Mouse (Mus musculus): ENCODE data around the gene Fbxl17. TPM values are rescaled to one million over a fixed set of nuclear protein-coding genes. Genes with fewer than 3 reads are reported as not detected.

The Fbxl17 gene
- polyA plus RNA-seq, 1 experiment from 2014 or later, result 9.0 TPM

- DNase-seq (no peak), ATAC-seq (ENCODE audit: insufficient read depth) (no peak)
- no peak overlapping the region for H3K4me3 ChIP-seq (ENCODE audit: low read depth, low read length)
- H3K9me3 ChIP-seq (ENCODE audit: low read depth, low read length), result no peaks in the 10 kb centered on the region
- no peak overlapping the region for H3K9ac ChIP-seq
- WGBS, result 84% methylated on average over 3 of the region's 3 CpGs
- TF ChIP-seq CTCF (IDR thresholded peaks at IDR 0.05; ENCODE audit: low read depth), result no peak
- no peak overlapping the region for H3K27ac ChIP-seq (ENCODE audit: low read depth)
- no peaks in the 10 kb centered on the region for H3K27me3 ChIP-seq (ENCODE audit: insufficient read depth, low read length)
- H3K4me2 ChIP-seq, result no peak overlapping the region
- H3K4me1 ChIP-seq (ENCODE audit: insufficient read depth), result no peaks in the 10 kb centered on the region
- no peaks in the 10 kb centered on the region for H3K36me3 ChIP-seq (ENCODE audit: insufficient read depth)
Observed at GRCm38 (mm10) chr17:63086526-63086925, 413.3 kb downstream of the Fbxl17 start.

- Histone ChIP-seq H3K27me3 (ENCODE audit: insufficient read depth, low read length) (no peaks in the 10 kb centered on the region), H3K4me1 (ENCODE audit: insufficient read depth) (no peaks in the 10 kb centered on the region), H3K9ac (no peak overlapping the region), H3K9me3 (ENCODE audit: low read depth, low read length) (no peaks in the 10 kb centered on the region), H3K4me3 (ENCODE audit: low read depth, low read length) (no peak overlapping the region), H3K27ac (ENCODE audit: low read depth) (no peak overlapping the region), H3K36me3 (ENCODE audit: insufficient read depth) (no peaks in the 10 kb centered on the region), H3K4me2 (no peak overlapping the region)
- WGBS, result 84% methylated on average over 6 of the region's 6 CpGs
- DNase-seq (no peak), ATAC-seq (ENCODE audit: insufficient read depth) (no peak)
- TF ChIP-seq CTCF (IDR thresholded peaks at IDR 0.05; ENCODE audit: low read depth), result no peak
Observed at GRCm38 (mm10) chr17:63085227-63085626, 414.6 kb downstream of the Fbxl17 start.

DNA sequence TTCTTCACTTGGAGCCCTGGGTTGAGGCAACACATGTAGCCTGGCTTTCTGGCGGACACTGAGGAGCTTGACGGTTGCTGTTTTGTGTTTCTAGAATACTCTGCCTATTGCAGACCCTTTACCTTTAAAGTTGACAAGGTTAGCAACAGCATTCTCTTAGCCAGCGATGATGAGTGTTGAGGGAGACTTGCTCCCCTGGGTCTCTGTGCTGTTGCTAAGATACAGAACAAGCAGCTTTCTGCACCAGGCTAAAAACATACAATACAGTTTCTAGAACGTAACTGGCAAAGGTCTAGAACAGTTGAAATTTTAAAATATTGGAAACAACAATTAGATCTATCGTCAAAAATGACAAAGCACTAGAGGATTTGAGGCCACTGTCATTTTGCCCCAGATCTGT lies 420.7 kb downstream of the Fbxl17 start:
- Histone ChIP-seq H3K9ac (no peak overlapping the region), H3K36me3 (ENCODE audit: insufficient read depth) (no peaks in the 10 kb centered on the region), H3K27ac (ENCODE audit: low read depth) (no peak overlapping the region), H3K27me3 (ENCODE audit: insufficient read depth, low read length) (no peaks in the 10 kb centered on the region), H3K9me3 (ENCODE audit: low read depth, low read length) (no peaks in the 10 kb centered on the region), H3K4me1 (ENCODE audit: insufficient read depth) (peaks cover 3% of the 10 kb centered on the region; the same call in 1 of the 2 replicates), H3K4me3 (ENCODE audit: low read depth, low read length) (no peak overlapping the region), H3K4me2 (no peak overlapping the region)
- DNase-seq, result no peak
- TF ChIP-seq CTCF (IDR thresholded peaks at IDR 0.05; ENCODE audit: low read depth), result no peak
- ATAC-seq (ENCODE audit: insufficient read depth), result no peak
- WGBS, result 74% methylated on average over 5 of the region's 5 CpGs

GRCm38 (mm10) chr17:63077509-63077908 lies 422.3 kb downstream of the Fbxl17 start:
- Histone ChIP-seq H3K9me3 (ENCODE audit: low read depth, low read length) (no peaks in the 10 kb centered on the region), H3K4me2 (no peak overlapping the region), H3K9ac (no peak overlapping the region), H3K27me3 (ENCODE audit: insufficient read depth, low read length) (no peaks in the 10 kb centered on the region), H3K4me1 (ENCODE audit: insufficient read depth) (peaks cover 3% of the 10 kb centered on the region; the same call in 1 of the 2 replicates), H3K4me3 (ENCODE audit: low read depth, low read length) (no peak overlapping the region), H3K36me3 (ENCODE audit: insufficient read depth) (no peaks in the 10 kb centered on the region), H3K27ac (ENCODE audit: low read depth) (no peak overlapping the region)
- ATAC-seq (ENCODE audit: insufficient read depth) (peak; percentile 70), DNase-seq (peak; percentile 58)
- TF ChIP-seq CTCF (IDR thresholded peaks at IDR 0.05; ENCODE audit: low read depth), result no peak
- 44% methylated on average over 5 of the region's 5 CpGs for WGBS

GRCm38 (mm10) chr17:63076661-63077060 lies 423.2 kb downstream of the Fbxl17 start:
- H3K27me3 ChIP-seq (ENCODE audit: insufficient read depth, low read length), result no peaks in the 10 kb centered on the region
- H3K9ac ChIP-seq, result no peak overlapping the region
- no peak overlapping the region for H3K4me2 ChIP-seq
- peak; percentile 19 for DNase-seq
- WGBS, result 25% methylated on average over 8 of the region's 8 CpGs
- no peaks in the 10 kb centered on the region for H3K36me3 ChIP-seq (ENCODE audit: insufficient read depth)
- ATAC-seq (ENCODE audit: insufficient read depth), result no peak
- no peak for TF ChIP-seq CTCF (IDR thresholded peaks at IDR 0.05; ENCODE audit: low read depth)
- no peaks in the 10 kb centered on the region for H3K9me3 ChIP-seq (ENCODE audit: low read depth, low read length)
- H3K4me3 ChIP-seq (ENCODE audit: low read depth, low read length), result no peak overlapping the region
- peaks cover 3% of the 10 kb centered on the region; the same call in 1 of the 2 replicates for H3K4me1 ChIP-seq (ENCODE audit: insufficient read depth)
- H3K27ac ChIP-seq (ENCODE audit: low read depth), result 0 out of 2 replicates have a peak overlapping the region, but pooled peaks have one; percentile 27

DNA sequence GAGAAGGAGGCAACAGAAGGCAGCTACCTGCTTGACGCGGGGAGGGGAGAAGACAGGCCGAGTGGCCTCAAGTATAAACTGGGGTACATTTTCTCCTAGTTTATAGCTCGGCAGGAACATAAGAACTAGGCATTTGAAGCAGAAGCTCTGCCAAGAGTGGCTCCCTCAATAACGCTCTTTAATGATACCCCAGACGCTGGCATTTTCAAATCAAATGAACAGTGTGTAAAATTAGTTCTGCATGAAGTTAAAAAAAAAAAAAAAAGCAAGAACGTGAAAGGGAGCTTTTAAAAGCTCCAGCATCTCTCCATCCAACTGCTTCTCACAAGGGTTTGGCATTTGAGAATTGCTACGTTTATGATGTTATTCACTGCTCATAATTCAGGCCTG lies 423.8 kb downstream of the Fbxl17 start:
- no peak for TF ChIP-seq CTCF (IDR thresholded peaks at IDR 0.05; ENCODE audit: low read depth)
- no peak overlapping the region for H3K9ac ChIP-seq
- no peaks in the 10 kb centered on the region for H3K27me3 ChIP-seq (ENCODE audit: insufficient read depth, low read length)
- no peak overlapping the region for H3K4me3 ChIP-seq (ENCODE audit: low read depth, low read length)
- no peak for ATAC-seq (ENCODE audit: insufficient read depth)
- DNase-seq, result peak; percentile 33
- no peak overlapping the region for H3K27ac ChIP-seq (ENCODE audit: low read depth)
- H3K9me3 ChIP-seq (ENCODE audit: low read depth, low read length), result no peaks in the 10 kb centered on the region
- WGBS, result 53% methylated on average over 8 of the region's 8 CpGs
- H3K4me1 ChIP-seq (ENCODE audit: insufficient read depth), result peaks cover 3% of the 10 kb centered on the region; the same call in 1 of the 2 replicates
- H3K36me3 ChIP-seq (ENCODE audit: insufficient read depth), result no peaks in the 10 kb centered on the region
- H3K4me2 ChIP-seq, result no peak overlapping the region

DNA sequence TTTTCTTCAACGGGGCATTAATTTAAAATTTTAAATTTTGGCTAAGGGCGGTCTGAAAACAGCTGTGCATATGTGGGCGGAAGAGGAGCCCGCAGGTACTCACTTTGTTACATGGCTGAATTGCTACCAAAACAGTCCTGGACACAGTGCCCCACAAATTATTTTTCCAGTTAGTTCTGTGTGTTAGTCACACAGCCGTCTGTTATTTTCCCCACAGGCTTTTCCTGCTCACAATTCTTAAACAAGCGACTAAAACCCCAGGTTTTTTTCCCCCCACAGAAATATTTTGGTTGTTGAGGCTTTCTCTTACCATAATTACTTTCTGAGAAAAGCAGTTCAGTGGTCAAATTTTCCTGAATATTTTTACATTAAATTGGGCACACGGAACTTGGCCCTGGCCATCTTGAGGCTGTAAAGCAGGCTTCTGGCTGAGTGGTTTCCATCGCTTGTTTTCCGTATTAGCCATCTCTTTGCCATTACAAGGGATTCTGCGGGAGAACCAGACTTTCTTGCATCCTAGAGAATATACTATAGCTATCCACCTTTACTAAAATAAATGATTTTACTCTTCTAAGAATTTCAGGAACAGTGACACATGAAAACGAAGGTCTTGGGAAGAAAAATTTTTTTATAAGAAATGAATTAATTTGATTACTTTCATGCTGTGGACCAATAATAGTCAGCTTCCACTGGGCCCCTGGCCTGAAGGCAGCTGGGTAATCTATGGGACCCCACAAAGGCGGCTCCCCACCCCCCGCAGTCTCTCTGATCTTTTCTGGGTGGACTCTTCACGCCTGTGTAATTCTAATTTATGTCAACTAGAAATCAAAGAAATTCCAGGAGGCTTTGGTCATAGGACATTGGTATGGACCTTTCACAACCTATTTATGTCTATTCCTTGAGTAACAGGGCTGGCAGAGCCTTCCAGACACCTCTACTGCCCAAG lies 424.5 kb downstream of the Fbxl17 start:
- H3K4me2 ChIP-seq, result no peak overlapping the region
- no peak overlapping the region for H3K27ac ChIP-seq (ENCODE audit: low read depth)
- no peaks in the 10 kb centered on the region for H3K9me3 ChIP-seq (ENCODE audit: low read depth, low read length)
- H3K27me3 ChIP-seq (ENCODE audit: insufficient read depth, low read length), result no peaks in the 10 kb centered on the region
- peaks cover 3% of the 10 kb centered on the region; the same call in 1 of the 2 replicates for H3K4me1 ChIP-seq (ENCODE audit: insufficient read depth)
- no peak overlapping the region for H3K9ac ChIP-seq
- no peak for TF ChIP-seq CTCF (IDR thresholded peaks at IDR 0.05; ENCODE audit: low read depth)
- no peak for ATAC-seq (ENCODE audit: insufficient read depth)
- 82% methylated on average over 14 of the region's 14 CpGs for WGBS
- DNase-seq, result no peak
- H3K4me3 ChIP-seq (ENCODE audit: low read depth, low read length), result no peak overlapping the region
- H3K36me3 ChIP-seq (ENCODE audit: insufficient read depth), result no peaks in the 10 kb centered on the region

Data from lung, embryonic 14.5 days (tissue).